Mouse (Mus musculus) neural tube, embryonic 15.5 days (tissue): Measurements from ENCODE around the gene Pacs1. TPM values are rescaled to one million over a fixed set of nuclear protein-coding genes. Genes with fewer than 3 reads are reported as not detected.
A peak's percentile ranks its signal among the peaks of the same experiment; 100 is the strongest.
"Not testable (repeated sequence)": the region's sequence is repeated elsewhere in the genome, so short reads cannot be mapped to it uniquely, and the experiment has no call there.

ENCODE experiments used
- ATAC-seq: fragments of 200-750 bp; cut with Nextera tagmentation; 2 replicates; pipeline ENCODE4 v1.8.0; 2017; ENCODE audit warnings: mild to moderate bottlenecking, moderate TSS enrichment, moderate library complexity; ENCODE audit not compliant: low FRiP score
- H3K27ac ChIP-seq: fragments of 300-500 bp; sonication (generic); replicated peaks from 2 replicates; pipeline ENCODE4 v1.5.1; 2015; ENCODE audit warnings: mild to moderate bottlenecking, inconsistent platforms
- H3K27me3 ChIP-seq: fragments of 300-500 bp; sonication (generic); replicated peaks from 2 replicates; pipeline ENCODE4 v1.6.1; 2015; ENCODE audit warnings: inconsistent platforms
- H3K36me3 ChIP-seq: fragments of 300-500 bp; sonication (generic); 2 replicates; pipeline ENCODE4 v1.6.1; 2015; ENCODE audit warnings: inconsistent platforms
- H3K4me1 ChIP-seq: fragments of 300-500 bp; sonication (generic); 2 replicates; pipeline ENCODE4 v1.6.1; 2015; ENCODE audit warnings: inconsistent platforms
- H3K4me2 ChIP-seq: fragments of 300-500 bp; sonication (generic); 2 replicates; pipeline ENCODE4 v1.6.1; 2015; ENCODE audit warnings: inconsistent platforms, mild to moderate bottlenecking, moderate library complexity
- H3K4me3 ChIP-seq: fragments of 300-500 bp; sonication (generic); replicated peaks from 2 replicates; pipeline ENCODE4 v1.5.1; 2015; ENCODE audit warnings: mild to moderate bottlenecking, inconsistent platforms
- H3K9ac ChIP-seq: fragments of 300-500 bp; sonication (generic); replicated peaks from 2 replicates; pipeline ENCODE4 v1.6.1; 2015; ENCODE audit warnings: mild to moderate bottlenecking, inconsistent platforms
- H3K9me3 ChIP-seq: fragments of 300-500 bp; sonication (generic); replicated peaks from 2 replicates; pipeline ENCODE4 v1.6.1; 2016; ENCODE audit warnings: inconsistent platforms
- WGBS: fragments of 180-500 bp; shearing (Covaris S2); methylation state at CpG from one replicate; pipeline ENCODE4 v1.1.7; 2015; ENCODE audit warnings: mixed read lengths; 5-methylcytosine and 5-hydroxymethylcytosine counted together
- polyA plus RNA-seq: library from polyadenylated mRNA; unstranded; fragments of >200 nt; fragmentation: Nextera tagmentation; extraction: Ambion mirVana; gene quantifications from 2 replicates; pipeline ENCODE4 v1.2.1, GENCODE M21; 2015

Gene Pacs1
- polyA plus RNA-seq, 1 experiment from 2014 or later: 51.0 TPM

DNA sequence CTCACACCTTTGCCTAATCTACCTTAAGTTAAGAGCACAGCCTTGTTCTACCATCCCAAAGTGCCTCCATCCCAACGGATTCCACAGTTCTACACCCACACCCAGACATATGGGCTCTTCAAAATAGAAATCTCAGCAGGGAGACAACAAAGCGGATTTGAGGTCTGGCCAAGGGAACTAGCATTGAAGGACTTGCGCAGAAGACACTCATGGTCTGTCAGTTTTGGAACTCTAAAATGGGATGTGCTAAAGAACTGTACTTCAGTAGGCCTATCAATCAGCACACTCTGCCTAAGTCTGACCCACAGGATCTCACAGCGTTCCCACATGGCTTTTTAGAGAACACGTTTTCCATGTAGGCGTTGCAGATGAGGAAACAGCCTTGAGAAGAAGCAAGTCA, 122.6 kb downstream of the Pacs1 start:
- ATAC-seq: no peak
- 97% methylated on average over 6 of the region's 6 CpGs for WGBS
- Histone ChIP-seq H3K27me3 (no peaks in the 10 kb centered on the region), H3K4me3 (no peak overlapping the region), H3K36me3 (peaks cover 32% of the 10 kb centered on the region), H3K4me2 (no peak overlapping the region), H3K9ac (no peak overlapping the region), H3K27ac (no peak overlapping the region), H3K9me3 (no peaks in the 10 kb centered on the region), H3K4me1 (peaks cover 5% of the 10 kb centered on the region; the same call in 1 of the 2 replicates)

- not testable (repeated sequence) for H3K27me3 ChIP-seq, ATAC-seq, H3K4me3 ChIP-seq, H3K4me2 ChIP-seq, H3K9ac ChIP-seq, H3K27ac ChIP-seq, H3K4me1 ChIP-seq, H3K9me3 ChIP-seq
- H3K36me3 ChIP-seq: peaks cover 34% of the 10 kb centered on the region
- WGBS: 89% methylated on average over 6 of the region's 6 CpGs
These were observed 123.9 kb downstream of the Pacs1 start for GRCm38 (mm10) chr19:5149041-5149440.

- Histone ChIP-seq H3K9ac (0 out of 2 replicates have a peak overlapping the region, but pooled peaks have one; percentile 28), H3K36me3 (peaks cover 80% of the 10 kb centered on the region), H3K27me3 (no peaks in the 10 kb centered on the region), H3K4me3 (no peak overlapping the region), H3K4me2 (no peak overlapping the region), H3K9me3 (no peaks in the 10 kb centered on the region), H3K27ac (no peak overlapping the region), H3K4me1 (no peaks in the 10 kb centered on the region)
- no peak; the same call in 1 of the 2 replicates for ATAC-seq
- 3% methylated on average over 2 of the region's 2 CpGs for WGBS
These were observed 133.3 kb downstream of the Pacs1 start for GRCm38 (mm10) chr19:5139640-5140039.

GRCm38 (mm10) chr19:5131237-5131636, 141.7 kb downstream of the Pacs1 start:
- ATAC-seq: no peak
- Histone ChIP-seq H3K9me3 (no peaks in the 10 kb centered on the region), H3K4me1 (no peaks in the 10 kb centered on the region), H3K27me3 (no peaks in the 10 kb centered on the region), H3K4me3 (no peak overlapping the region), H3K4me2 (no peak overlapping the region), H3K27ac (no peak overlapping the region), H3K36me3 (peaks cover 26% of the 10 kb centered on the region), H3K9ac (no peak overlapping the region)
- 72% methylated on average over 4 of the region's 4 CpGs for WGBS

- peaks cover 13% of the 10 kb centered on the region for H3K36me3 ChIP-seq
- H3K4me1 ChIP-seq: no peaks in the 10 kb centered on the region
- no peak for ATAC-seq
- H3K9ac ChIP-seq: no peak overlapping the region
- no peak overlapping the region for H3K27ac ChIP-seq
- no peak overlapping the region for H3K4me3 ChIP-seq
- no peaks in the 10 kb centered on the region for H3K27me3 ChIP-seq
- no peaks in the 10 kb centered on the region for H3K9me3 ChIP-seq
- no peak overlapping the region for H3K4me2 ChIP-seq
- 36% methylated on average over 1 of the region's 1 CpGs for WGBS
These were observed 143.1 kb downstream of the Pacs1 start for GRCm38 (mm10) chr19:5129770-5130169.

DNA sequence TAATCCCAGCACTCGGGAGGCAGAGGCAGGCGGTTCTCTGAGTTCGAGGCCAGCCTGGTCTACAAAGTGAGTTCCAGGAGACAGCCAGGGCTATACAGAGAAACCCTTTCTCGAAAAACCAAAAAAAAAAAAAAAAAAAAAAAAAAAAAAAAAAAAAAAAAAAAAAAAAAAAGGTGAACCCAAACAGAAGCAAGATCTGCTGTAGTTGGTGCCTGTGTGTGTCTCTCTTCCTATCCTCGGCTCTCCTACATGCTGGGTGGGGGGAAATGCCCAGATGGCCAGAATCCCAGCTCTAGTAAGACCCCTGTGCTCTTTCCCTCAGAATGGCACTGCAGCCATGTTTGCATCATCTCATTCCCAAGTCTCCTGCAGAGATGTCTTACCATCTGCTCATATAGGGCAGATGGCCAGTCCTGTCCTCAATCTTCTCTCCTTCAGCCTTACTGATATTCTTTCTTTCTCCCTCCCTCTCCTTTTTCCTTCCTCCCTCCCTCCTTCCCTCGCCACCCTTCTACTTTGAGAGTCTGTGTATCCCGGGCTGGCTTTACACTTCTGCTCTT, 148.8 kb downstream of the Pacs1 start:
- ATAC-seq: no peak

DNA sequence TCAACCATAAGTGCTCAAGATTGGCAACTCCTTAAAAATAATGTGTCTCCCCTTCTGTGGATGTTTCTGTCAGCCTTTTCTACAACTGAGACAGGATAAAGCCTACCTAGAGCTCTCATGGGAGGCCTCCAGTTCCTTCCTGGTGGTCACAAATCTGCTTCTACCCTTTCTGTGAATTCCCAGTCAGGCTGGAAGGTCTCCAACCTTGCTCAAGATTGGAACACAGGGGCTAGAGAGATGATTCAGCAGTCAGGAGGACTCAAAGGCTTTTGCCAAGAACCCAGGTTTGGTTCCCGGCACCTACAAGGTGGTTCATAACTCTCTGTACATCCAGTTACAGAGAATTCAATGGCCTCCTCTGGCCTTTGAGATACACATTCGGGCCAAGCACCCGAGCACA, 149.7 kb downstream of the Pacs1 start:
- no peak overlapping the region for H3K4me2 ChIP-seq
- 83% methylated on average over 3 of the region's 3 CpGs for WGBS
- H3K9me3 ChIP-seq: no peaks in the 10 kb centered on the region
- H3K27ac ChIP-seq: no peak overlapping the region
- H3K4me1 ChIP-seq: peaks cover 8% of the 10 kb centered on the region
- no peak overlapping the region for H3K9ac ChIP-seq
- H3K4me3 ChIP-seq: no peak overlapping the region
- ATAC-seq: no peak
- no peaks in the 10 kb centered on the region for H3K36me3 ChIP-seq
- no peaks in the 10 kb centered on the region for H3K27me3 ChIP-seq

More for the DNA sequence above, 148.8 kb downstream of the Pacs1 start:
- no peak overlapping the region for H3K9ac ChIP-seq
- peaks cover 2% of the 10 kb centered on the region for H3K4me1 ChIP-seq
- no peaks in the 10 kb centered on the region for H3K9me3 ChIP-seq
- H3K4me2 ChIP-seq: no peak overlapping the region
- WGBS: 76% methylated on average over 7 of the region's 7 CpGs
- no peaks in the 10 kb centered on the region for H3K36me3 ChIP-seq
- H3K27me3 ChIP-seq: no peaks in the 10 kb centered on the region
- no peak overlapping the region for H3K27ac ChIP-seq
- H3K4me3 ChIP-seq: no peak overlapping the region

- no peaks in the 10 kb centered on the region for H3K27me3 ChIP-seq
- H3K27ac ChIP-seq: no peak overlapping the region
- peaks cover 8% of the 10 kb centered on the region for H3K4me1 ChIP-seq
- no peak for ATAC-seq
- H3K4me2 ChIP-seq: no peak overlapping the region
- no peaks in the 10 kb centered on the region for H3K36me3 ChIP-seq
- H3K4me3 ChIP-seq: no peak overlapping the region
- WGBS: 80% methylated on average over 10 of the region's 10 CpGs
- H3K9ac ChIP-seq: no peak overlapping the region
- H3K9me3 ChIP-seq: no peaks in the 10 kb centered on the region
These were observed 150.4 kb downstream of the Pacs1 start for GRCm38 (mm10) chr19:5122492-5122891.

DNA sequence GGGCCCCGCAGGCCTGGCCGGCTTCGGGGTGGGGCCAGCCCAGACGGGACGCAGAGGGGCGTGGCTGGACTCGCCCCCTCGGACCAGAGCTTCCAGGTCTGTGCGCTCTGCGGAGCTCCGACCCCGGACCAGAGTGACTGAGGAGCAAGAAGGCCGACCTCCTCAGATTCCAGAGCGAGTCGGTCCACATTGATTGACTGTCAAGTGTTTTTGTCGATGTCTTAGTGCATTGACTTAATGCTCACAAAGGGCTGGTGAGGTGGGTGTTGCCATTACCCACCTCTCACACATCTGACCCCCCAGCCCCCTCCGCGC, 154.6 kb downstream of the Pacs1 start, which contains the start of gene Klc2:
TSS of gene Klc2 (minus strand) at position 177 of the 315 bp plus-strand sequence.
- Histone ChIP-seq H3K4me1 (peaks cover 22% of the 10 kb centered on the region), H3K4me3 (peak within 1 kb of the TSS; percentile 95), H3K36me3 (peaks cover 12% of the 10 kb centered on the region; the same call in 1 of the 2 replicates), H3K9ac (peak within 1 kb of the TSS; percentile 96), H3K27ac (peak within 1 kb of the TSS; percentile 97), H3K9me3 (no peaks in the 10 kb centered on the region), H3K4me2 (peak within 1 kb of the TSS; percentile 76), H3K27me3 (no peaks in the 10 kb centered on the region)
- 2% methylated on average over 18 of the region's 18 CpGs for WGBS
- peak; percentile 45 for ATAC-seq

- Histone ChIP-seq H3K27ac (peak overlapping the region; percentile 97), H3K4me2 (peak overlapping the region; percentile 76), H3K9ac (peak overlapping the region; percentile 96), H3K9me3 (no peaks in the 10 kb centered on the region), H3K4me1 (peaks cover 22% of the 10 kb centered on the region), H3K27me3 (no peaks in the 10 kb centered on the region), H3K36me3 (peaks cover 16% of the 10 kb centered on the region), H3K4me3 (peak overlapping the region; percentile 95)
- under 1% methylated on average over 81 of the region's 83 CpGs for WGBS
- ATAC-seq: peak; percentile 90
These were observed 155.2 kb downstream of the Pacs1 start for GRCm38 (mm10) chr19:5117494-5118383.

GRCm38 (mm10) chr19:5113783-5114182, 159.1 kb downstream of the Pacs1 start:
- H3K4me2 ChIP-seq: no peak overlapping the region
- H3K9me3 ChIP-seq: no peaks in the 10 kb centered on the region
- peaks cover 17% of the 10 kb centered on the region for H3K4me1 ChIP-seq
- 79% methylated on average over 7 of the region's 7 CpGs for WGBS
- no peaks in the 10 kb centered on the region for H3K27me3 ChIP-seq
- H3K4me3 ChIP-seq: no peak overlapping the region
- peaks cover 53% of the 10 kb centered on the region for H3K36me3 ChIP-seq
- H3K9ac ChIP-seq: no peak overlapping the region
- ATAC-seq: no peak
- H3K27ac ChIP-seq: no peak overlapping the region; the same call in none of the 2 replicates
